Mouse (Mus musculus) ES-Bruce4 (cell line): ENCODE measurements at regions not wholly inside any gene's neighbourhood (a gene's known extent, or its start where the extent isn't known, plus 50 kb on each side); places are given as distances from the start of the nearest gene placed in this dataset.

Experiments used
- H3K27ac ChIP-seq: 2 replicates; pipeline ENCODE4 v1.5.1; 2012; ENCODE audit warnings: low read length, inconsistent platforms; ENCODE audit not compliant: insufficient read depth
- H3K27me3 ChIP-seq: 2 replicates; pipeline ENCODE4 v1.6.1; 2012; ENCODE audit warnings: mild to moderate bottlenecking, low read length, inconsistent platforms; ENCODE audit not compliant: control insufficient read depth, poor library complexity, insufficient read depth, severe bottlenecking
- H3K36me3 ChIP-seq: 2 replicates; pipeline ENCODE4 v1.6.1; 2012; ENCODE audit warnings: inconsistent platforms, mild to moderate bottlenecking, low read length, moderate library complexity; ENCODE audit not compliant: control insufficient read depth, poor library complexity, insufficient read depth, severe bottlenecking
- H3K4me1 ChIP-seq: one replicate; pipeline ENCODE4 v1.8.1; 2011; ENCODE audit warnings: low read length; ENCODE audit not compliant: control insufficient read depth, insufficient read depth
- H3K4me3 ChIP-seq: 2 replicates; pipeline ENCODE4 v1.5.1; 2011; ENCODE audit warnings: low read depth, mild to moderate bottlenecking, low read length
- H3K9ac ChIP-seq: 2 replicates; pipeline ENCODE4 v1.6.1; 2012; ENCODE audit warnings: low read depth, mild to moderate bottlenecking, inconsistent platforms; ENCODE audit not compliant: poor library complexity, severe bottlenecking
- H3K9me3 ChIP-seq: replicated peaks from 2 replicates; pipeline ENCODE4 v1.6.1; 2012; ENCODE audit warnings: mild to moderate bottlenecking, low read length, inconsistent platforms; ENCODE audit not compliant: control insufficient read depth, poor library complexity, insufficient read depth, severe bottlenecking
- CTCF ChIP-seq: IDR thresholded peaks from one replicate; pipeline ENCODE4 v1.8.1; 2011; ENCODE audit warnings: low read depth, low read length
- EP300 ChIP-seq: IDR thresholded peaks from 2 replicates; pipeline ENCODE4 v1.6.1; 2011; ENCODE audit warnings: low read depth, low read length; ENCODE audit not compliant: insufficient read depth
- POLR2A ChIP-seq: IDR thresholded peaks from one replicate; pipeline ENCODE4 v1.8.1; 2011; ENCODE audit warnings: low read length; ENCODE audit not compliant: insufficient read depth

DNA sequence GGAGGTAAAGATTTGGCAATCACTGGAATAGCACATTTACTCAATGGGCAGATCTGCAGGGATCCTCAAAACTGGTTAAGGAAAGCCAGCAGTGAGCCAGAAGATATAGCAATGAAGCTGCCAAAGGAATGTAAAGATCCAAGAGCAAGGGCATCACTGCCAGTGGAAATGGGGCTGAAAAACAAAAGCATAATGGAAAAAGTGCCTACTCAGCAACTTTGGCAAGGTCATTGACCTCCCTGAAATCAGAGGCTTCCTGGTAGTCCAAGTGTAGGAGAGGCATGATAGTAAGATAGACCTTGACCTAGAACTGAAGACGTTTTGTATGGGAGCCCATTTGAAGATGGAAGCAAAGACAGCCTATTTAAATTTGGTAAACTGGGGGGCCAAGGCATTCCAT, 286.4 kb downstream of the Foxo1 start:
- no peak overlapping the region for H3K4me3 ChIP-seq
- no peak for TF ChIP-seq POLR2A
- TF ChIP-seq EP300 = no peak
- TF ChIP-seq CTCF = no peak
- no peaks in the 10 kb centered on the region for H3K4me1 ChIP-seq
- no peak overlapping the region for H3K27ac ChIP-seq
- H3K9me3 ChIP-seq = no peaks in the 10 kb centered on the region
- no peak overlapping the region for H3K9ac ChIP-seq
- H3K27me3 ChIP-seq = no peaks in the 10 kb centered on the region; the same call in 1 of the 2 replicates
- H3K36me3 ChIP-seq = no peaks in the 10 kb centered on the region

- Histone ChIP-seq H3K9ac (no peak overlapping the region), H3K27ac (no peak overlapping the region), H3K9me3 (no peaks in the 10 kb centered on the region), H3K27me3 (no peaks in the 10 kb centered on the region), H3K36me3 (no peaks in the 10 kb centered on the region), H3K4me1 (no peaks in the 10 kb centered on the region), H3K4me3 (no peak overlapping the region)
- TF ChIP-seq POLR2A (no peak), CTCF (no peak)
Observed at GRCm38 (mm10) chr3:52548201-52548893, 280.2 kb downstream of the Foxo1 start.

DNA sequence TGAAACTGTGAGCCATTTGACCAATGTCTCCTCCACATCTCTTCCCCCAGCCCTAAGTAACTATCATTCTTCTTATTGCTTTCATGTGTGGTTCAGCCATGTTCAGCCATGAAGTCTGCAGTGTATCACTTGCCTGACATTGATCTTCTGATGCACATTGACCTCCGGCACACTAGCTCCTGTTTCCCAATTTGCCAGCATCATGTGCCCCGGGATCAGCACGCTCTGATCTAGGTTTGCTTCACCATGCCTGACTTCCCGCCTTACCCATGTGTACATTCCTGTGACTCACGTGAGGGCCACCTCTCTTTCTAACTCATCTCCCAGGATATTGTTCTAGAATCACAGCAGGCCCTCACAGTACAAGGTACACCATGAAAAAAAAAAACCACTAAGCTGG, 277.9 kb downstream of the Foxo1 start:
- no peaks in the 10 kb centered on the region for H3K4me1 ChIP-seq
- no peak overlapping the region for H3K27ac ChIP-seq
- H3K9ac ChIP-seq = no peak overlapping the region
- H3K27me3 ChIP-seq = no peaks in the 10 kb centered on the region
- no peak for TF ChIP-seq CTCF
- TF ChIP-seq EP300 = no peak
- TF ChIP-seq POLR2A = no peak
- H3K4me3 ChIP-seq = no peak overlapping the region
- no peaks in the 10 kb centered on the region for H3K9me3 ChIP-seq
- no peaks in the 10 kb centered on the region for H3K36me3 ChIP-seq

DNA sequence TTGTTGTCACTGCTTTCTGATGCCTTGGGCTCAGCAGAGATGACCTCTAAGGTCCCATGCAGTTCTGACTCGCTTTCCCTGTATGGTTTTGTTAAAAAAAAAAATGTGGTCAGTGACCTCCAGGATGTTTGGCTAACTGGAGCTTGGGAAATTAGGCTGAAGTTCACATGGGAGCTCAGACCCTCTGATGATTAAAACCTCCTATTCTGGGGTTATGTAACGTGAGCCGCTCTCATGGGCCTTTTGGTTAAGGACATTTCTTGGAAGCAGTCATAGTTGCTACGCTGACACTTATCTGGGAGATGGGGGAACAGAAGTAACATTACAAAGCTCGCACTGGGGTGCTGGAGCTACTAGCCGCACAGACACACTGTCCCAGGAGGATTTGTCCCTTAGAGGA, 274.9 kb downstream of the Foxo1 start:
- H3K9ac ChIP-seq = no peak overlapping the region
- no peaks in the 10 kb centered on the region for H3K4me1 ChIP-seq
- H3K27ac ChIP-seq = no peak overlapping the region
- no peaks in the 10 kb centered on the region for H3K27me3 ChIP-seq
- H3K36me3 ChIP-seq = no peaks in the 10 kb centered on the region
- TF ChIP-seq CTCF (no peak), POLR2A (no peak), EP300 (no peak)
- no peak overlapping the region for H3K4me3 ChIP-seq
- no peaks in the 10 kb centered on the region for H3K9me3 ChIP-seq

DNA sequence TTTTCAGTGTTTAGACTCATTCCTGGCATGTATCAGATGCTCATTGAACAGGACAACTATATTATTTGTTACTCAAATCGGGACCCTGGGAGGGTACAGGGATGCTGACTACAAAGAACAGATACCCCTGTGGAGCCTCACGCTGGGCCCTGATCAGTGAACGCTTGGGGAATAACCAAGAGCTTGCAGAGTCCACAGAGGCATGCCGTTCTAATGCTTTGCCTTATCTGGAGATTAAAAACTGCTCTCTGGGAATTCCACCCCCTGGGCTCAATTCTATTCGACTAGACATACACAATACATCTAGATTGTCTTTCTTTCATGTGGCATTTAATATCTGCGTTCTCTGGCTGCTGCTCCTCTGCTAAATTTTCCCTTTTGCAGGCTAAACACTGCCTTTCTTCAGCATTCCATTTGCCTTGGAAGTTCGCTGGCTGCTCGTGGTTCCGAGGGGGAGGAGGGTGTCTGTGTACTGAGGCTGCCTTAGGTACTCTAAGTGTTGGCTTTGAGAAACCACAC, 272.8 kb downstream of the Foxo1 start:
- H3K9ac ChIP-seq = no peak overlapping the region
- no peaks in the 10 kb centered on the region for H3K4me1 ChIP-seq

DNA sequence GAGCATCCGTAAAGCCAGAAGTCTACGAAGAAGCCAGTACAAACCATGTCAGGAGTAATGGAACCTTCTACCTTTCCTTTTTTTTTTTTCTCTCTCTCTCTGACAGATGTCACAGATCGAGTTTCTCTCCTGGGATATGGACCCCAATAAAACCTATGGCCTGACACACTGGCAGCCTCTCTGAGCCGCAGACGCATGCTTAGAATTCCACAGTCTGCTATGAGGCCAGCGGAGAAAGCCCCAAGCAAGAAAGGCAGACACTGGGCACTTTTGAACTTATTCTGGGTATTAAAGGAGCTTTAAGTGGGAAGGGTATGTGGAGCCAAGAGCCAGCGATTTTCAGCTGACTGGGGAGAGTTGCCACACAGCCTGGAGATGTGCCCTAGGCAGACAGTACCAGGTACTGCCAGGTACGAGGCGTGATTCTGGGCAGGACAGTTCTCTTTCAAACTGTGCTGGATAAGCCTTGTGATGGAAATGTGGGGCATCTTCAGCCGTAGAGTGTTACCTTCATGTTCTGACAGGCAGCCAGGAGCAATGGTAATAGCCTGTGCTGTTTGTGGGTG, 271.8 kb downstream of the Foxo1 start:
- H3K4me1 ChIP-seq = no peaks in the 10 kb centered on the region
- H3K27ac ChIP-seq = no peak overlapping the region
- no peaks in the 10 kb centered on the region for H3K36me3 ChIP-seq
- H3K9me3 ChIP-seq = no peaks in the 10 kb centered on the region
- no peak overlapping the region for H3K4me3 ChIP-seq
- TF ChIP-seq CTCF (no peak), EP300 (no peak), POLR2A (no peak)
- H3K27me3 ChIP-seq = no peaks in the 10 kb centered on the region
- H3K9ac ChIP-seq = no peak overlapping the region

More for the DNA sequence above, 272.8 kb downstream of the Foxo1 start:
- H3K27ac ChIP-seq = no peak overlapping the region
- no peaks in the 10 kb centered on the region for H3K9me3 ChIP-seq
- no peak for TF ChIP-seq CTCF
- no peak for TF ChIP-seq POLR2A
- no peak for TF ChIP-seq EP300
- H3K4me3 ChIP-seq = no peak overlapping the region
- no peaks in the 10 kb centered on the region for H3K27me3 ChIP-seq
- H3K36me3 ChIP-seq = no peaks in the 10 kb centered on the region
